Mouse (Mus musculus) erythroblast, embryonic 14.5 days (primary cell): ENCODE measurements around the gene Prr5. TPM values are rescaled to one million over a fixed set of nuclear protein-coding genes. Genes with fewer than 3 reads are reported as not detected.

Experiments
- H3K27me3 ChIP-seq: 2 replicates; pipeline ENCODE4 v1.6.1; 2012; ENCODE audit warnings: inconsistent platforms; ENCODE audit not compliant: control insufficient read depth
- H3K36me3 ChIP-seq: 2 replicates; pipeline ENCODE4 v1.6.1; 2012; ENCODE audit warnings: mild to moderate bottlenecking, inconsistent platforms; ENCODE audit not compliant: control insufficient read depth
- H3K4me1 ChIP-seq: 2 replicates; pipeline ENCODE4 v1.6.1; 2012; ENCODE audit warnings: inconsistent platforms; ENCODE audit not compliant: control insufficient read depth
- H3K4me3 ChIP-seq: replicated peaks from 2 replicates; pipeline ENCODE3; 2012; ENCODE audit warnings: moderate library complexity, mild to moderate bottlenecking, inconsistent platforms
- H3K9me3 ChIP-seq: 2 replicates; pipeline ENCODE4 v1.6.1; 2012; ENCODE audit warnings: low read length, inconsistent platforms, mixed read lengths; ENCODE audit not compliant: control insufficient read depth
- GATA1 ChIP-seq: IDR thresholded peaks from 2 replicates; pipeline ENCODE4 v1.6.1; 2012; ENCODE audit warnings: low read length, inconsistent platforms, mixed read lengths
- TAL1 ChIP-seq: IDR thresholded peaks from 3 replicates; pipeline ENCODE4 v1.6.1; 2012; ENCODE audit warnings: low read length, inconsistent platforms, mixed read lengths
- polyA plus RNA-seq: library from polyadenylated mRNA; stranded (reverse); fragments of >175 nt; gene quantifications from 2 replicates; pipeline ENCODE4 v1.2.3, GENCODE M21; 2012

Prr5 gene
- polyA plus RNA-seq, 1 experiment: 0.22 TPM

DNA sequence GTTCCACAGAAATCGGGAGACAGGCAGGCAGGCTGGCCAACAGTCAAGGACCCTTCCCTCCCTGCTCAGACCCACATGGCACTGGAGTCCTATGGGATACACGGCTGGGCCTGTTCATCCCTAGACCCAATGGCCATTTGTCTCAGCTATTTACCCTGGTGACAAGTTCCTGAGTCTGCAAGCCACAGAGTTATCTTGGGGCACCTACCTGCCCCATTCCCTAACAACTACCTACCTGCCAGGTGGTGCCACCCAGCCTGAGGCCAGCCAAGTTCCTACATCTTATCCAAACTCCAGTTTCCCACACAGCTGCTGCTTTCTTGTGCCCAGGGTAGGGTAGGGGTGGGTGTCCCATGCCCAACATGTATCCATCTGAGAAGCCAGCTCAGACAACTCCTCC, 28.8 kb downstream of the Prr5 start:
- H3K4me1 ChIP-seq: no peaks in the 10 kb centered on the region
- peaks cover 11% of the 10 kb centered on the region; the same call in 1 of the 2 replicates for H3K36me3 ChIP-seq
- TF ChIP-seq GATA1 (no peak), TAL1 (no peak)
- H3K9me3 ChIP-seq: no peaks in the 10 kb centered on the region
- no peaks in the 10 kb centered on the region for H3K27me3 ChIP-seq
- H3K4me3 ChIP-seq: no peak overlapping the region

DNA sequence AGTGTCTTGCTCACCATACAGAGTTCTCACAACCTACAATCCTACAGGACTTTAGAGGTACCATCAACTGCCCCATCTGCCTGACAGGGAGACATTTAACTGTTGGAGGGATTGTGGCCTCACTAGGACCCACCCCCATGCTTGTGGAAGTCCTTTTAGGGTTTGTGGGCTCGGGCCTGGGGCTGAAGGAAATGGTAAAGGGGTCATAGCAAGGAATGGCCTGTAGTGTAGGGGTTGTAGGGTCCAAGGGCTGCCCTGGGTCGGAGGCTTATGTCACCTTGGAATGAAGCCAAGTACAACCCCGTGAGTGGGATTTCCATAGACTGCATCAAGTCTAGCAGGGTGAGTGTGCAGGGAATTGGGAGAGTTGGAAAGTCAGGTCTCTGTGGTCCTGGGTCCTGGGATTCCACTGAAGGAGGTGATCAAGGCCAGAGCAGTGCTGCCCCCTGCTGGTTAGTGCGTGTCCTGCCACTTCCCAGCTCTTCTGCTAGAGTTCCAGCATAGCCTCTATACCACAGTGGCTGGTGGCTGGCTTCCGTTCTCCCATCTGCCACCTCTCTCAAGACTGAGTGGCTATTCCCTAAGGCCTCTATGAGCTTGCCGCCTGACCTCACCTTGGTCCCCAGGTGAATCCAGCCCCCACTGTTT, 30.9 kb downstream of the Prr5 start:
- H3K36me3 ChIP-seq: peaks cover 3% of the 10 kb centered on the region; the same call in 1 of the 2 replicates
- no peaks in the 10 kb centered on the region for H3K4me1 ChIP-seq
- no peaks in the 10 kb centered on the region for H3K9me3 ChIP-seq
- H3K27me3 ChIP-seq: no peaks in the 10 kb centered on the region
- H3K4me3 ChIP-seq: no peak overlapping the region
- TF ChIP-seq TAL1 (no peak), GATA1 (no peak)

DNA sequence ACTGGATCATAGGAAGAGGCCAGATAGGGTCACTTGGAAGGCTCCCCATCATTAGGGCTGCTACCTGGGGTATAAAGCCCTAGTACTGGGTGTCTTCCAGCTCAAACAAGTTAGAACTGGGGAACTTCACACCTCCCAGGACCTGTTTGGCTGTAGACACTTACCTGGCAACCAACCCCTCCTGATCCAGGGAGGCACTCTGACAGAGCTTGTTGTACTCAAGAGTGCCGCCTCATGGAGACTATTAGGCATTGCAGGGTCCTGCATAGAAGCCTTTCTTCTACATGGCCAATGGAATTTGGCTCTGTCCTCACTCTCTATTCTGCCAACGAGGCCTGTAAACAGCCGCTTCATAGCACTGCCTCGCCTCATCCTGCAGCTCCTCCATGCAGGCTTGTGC, 32.5 kb downstream of the Prr5 start:
- no peaks in the 10 kb centered on the region for H3K9me3 ChIP-seq
- H3K4me1 ChIP-seq: no peaks in the 10 kb centered on the region
- TF ChIP-seq GATA1: no peak
- peaks cover 3% of the 10 kb centered on the region; the same call in 1 of the 2 replicates for H3K36me3 ChIP-seq
- no peaks in the 10 kb centered on the region for H3K27me3 ChIP-seq
- no peak overlapping the region for H3K4me3 ChIP-seq

DNA sequence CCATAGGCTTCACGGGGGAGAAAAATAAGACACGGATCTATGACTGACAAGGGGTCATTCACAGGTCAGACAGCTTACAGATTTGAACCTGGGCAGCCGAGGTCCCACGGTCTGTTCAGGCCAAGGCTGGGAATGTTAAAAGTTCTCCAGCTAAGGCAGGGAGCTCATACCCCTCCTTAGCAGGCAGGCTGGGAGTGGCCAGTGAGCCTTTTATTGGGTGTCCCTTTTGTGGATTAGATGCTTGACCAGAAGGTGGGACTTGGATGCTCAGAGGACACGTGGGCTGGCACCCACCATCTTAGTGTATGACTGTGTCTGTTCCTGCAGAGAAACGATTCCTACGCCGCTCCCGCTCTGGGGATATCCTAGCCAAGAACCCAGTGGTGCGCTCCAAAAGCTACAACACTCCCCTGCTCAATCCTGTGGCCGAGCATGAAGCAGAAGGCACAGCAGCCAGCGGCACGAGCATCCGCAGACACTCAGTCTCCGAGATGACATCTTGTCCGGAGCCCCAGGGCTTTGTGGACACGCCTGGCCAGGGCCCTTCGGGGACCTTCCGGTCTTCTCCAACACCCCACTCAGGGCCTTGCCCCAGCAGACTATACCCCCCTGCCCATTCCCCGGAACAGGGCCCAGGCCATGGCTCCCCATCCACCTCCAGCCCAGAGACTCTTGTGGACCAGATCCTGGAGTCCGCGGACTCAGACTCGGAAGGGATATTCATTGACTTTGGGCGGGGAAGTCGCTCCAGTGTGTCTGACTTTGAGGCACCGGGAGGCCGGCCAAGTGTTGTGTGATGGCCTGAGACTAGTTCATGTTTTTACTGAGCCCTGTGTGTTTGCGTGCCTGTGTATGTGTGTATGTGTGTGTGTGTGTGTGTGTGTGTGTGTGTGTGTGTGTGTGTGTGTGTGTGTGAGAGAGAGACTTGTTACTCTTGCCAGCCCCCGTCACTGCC, 33.2 kb downstream of the Prr5 start:
- H3K36me3 ChIP-seq: peaks cover 3% of the 10 kb centered on the region; the same call in 1 of the 2 replicates
- no peak overlapping the region for H3K4me3 ChIP-seq
- TF ChIP-seq GATA1: no peak
- no peak for TF ChIP-seq TAL1
- no peaks in the 10 kb centered on the region for H3K27me3 ChIP-seq
- no peaks in the 10 kb centered on the region for H3K9me3 ChIP-seq
- no peaks in the 10 kb centered on the region for H3K4me1 ChIP-seq

DNA sequence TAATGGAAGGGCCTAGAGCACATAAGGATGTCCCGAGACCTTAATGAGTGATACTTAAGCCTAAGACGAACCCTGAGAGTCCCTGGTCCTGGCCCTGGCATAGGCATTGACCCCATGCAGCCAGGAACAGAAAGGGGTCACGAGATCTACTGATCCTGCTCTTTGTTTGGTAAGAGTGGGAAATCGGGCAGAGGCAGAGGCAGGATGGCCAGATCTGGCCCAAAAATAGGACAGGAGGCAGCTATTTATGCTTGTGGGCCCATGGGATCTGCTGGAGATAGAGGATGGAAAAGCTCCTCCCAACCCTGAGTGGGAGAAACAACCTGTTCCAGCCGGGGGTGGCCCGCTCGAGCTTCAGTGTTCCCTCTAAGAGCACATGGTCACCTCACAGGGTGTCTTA, 34.6 kb downstream of the Prr5 start:
- Histone ChIP-seq H3K4me1 (no peaks in the 10 kb centered on the region), H3K4me3 (no peak overlapping the region), H3K36me3 (peaks cover 3% of the 10 kb centered on the region; the same call in 1 of the 2 replicates), H3K27me3 (no peaks in the 10 kb centered on the region), H3K9me3 (no peaks in the 10 kb centered on the region)
- no peak for TF ChIP-seq GATA1
- no peak for TF ChIP-seq TAL1

DNA sequence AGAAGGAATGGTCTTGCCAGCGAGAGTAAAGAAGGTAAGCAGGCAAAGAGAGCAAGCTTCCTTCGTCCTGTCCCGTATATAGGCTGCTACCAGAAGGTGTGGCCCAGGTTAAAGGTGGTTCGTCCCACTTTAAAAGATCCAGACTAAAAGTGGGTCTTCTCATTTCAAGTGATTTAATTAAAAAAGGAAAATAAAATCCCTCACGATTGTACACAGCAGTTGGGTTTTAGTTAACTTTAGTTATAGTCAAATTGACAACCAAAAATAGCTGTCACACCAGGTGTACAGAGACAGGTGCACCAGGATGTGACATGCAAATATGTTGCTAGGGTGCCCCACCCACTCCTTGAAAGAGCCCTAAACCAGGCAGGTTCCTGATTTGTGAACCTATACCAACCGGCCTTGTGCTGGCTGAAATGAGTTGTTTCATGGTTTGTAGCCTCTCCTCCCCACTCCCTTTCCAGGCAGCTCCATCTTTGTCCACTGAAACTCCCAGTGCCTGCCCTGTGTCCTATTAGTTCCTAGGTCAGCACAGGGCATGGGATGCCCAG, 36.0 kb downstream of the Prr5 start:
- Histone ChIP-seq H3K4me3 (no peak overlapping the region), H3K36me3 (no peaks in the 10 kb centered on the region; the same call in 1 of the 2 replicates), H3K4me1 (no peaks in the 10 kb centered on the region), H3K27me3 (no peaks in the 10 kb centered on the region), H3K9me3 (no peaks in the 10 kb centered on the region)
- TF ChIP-seq GATA1 (no peak), TAL1 (no peak)

DNA sequence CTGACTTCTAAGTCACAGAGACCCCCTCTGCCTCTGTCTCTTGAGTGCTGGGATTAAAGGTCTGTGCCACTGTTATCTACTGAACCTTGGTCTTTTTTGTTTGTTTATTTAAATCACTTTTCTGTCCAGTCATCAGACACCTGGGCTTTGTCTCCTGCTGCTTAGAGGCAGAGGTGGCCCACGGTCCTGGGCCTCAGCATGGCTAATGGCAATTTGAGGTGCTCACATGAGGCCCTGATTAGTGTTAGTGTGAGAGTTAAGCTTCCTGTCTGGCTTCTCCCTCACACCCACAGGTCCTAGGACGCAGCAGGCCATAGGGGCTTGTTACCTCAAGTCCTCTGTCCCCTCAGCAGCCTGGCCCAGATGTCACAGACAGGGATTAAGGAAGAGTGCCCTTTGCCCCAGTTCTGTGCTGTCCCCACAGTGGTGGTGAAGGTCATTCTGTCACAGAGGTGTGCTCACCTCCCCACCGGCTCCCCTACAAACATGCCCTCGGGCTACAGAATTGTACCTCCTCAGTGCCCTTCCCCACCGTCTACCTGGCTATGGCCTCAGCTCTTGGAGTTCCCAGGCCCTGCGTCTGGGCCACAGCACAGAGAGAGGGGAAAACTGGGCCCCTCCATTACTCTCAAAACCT, 37.7 kb downstream of the Prr5 start:
- no peaks in the 10 kb centered on the region for H3K4me1 ChIP-seq

DNA sequence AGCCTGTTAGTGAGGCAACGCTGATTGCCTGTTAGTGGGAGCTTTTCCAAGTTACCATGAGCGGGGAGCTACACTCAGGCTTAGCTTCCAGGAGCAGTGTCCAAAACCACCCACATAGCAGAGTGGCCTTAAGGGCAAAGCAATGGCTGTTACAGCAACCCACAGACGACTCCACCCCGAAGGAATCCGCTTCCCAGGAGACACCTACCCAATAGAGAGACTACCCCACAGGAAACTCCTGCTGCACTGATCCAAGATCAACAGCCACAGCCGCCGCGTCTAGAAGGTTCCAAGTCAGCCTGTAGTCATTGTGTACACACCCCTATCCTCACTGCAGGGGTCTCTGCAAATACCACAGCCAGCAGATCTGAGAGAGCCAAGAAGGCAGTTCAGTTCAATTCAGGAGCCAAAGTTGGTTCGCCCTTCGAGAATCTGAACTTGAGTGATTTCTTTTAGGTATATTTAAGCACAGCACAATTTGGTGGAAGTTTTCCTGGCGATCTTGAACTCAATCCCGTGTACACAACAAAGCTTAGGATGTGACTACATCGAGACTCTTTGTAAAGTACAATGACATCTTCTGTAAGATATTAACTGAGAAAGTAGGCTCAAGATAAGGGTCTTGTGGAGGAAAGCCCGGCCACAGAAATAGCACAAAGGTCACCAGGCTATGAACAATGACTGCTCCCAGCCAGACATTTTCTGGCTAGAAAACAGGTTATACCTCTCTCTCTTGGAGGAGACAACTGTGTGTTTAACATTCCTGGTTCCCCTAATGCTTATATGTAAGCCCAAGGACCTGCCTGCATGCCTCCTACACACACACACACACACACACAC, 43.4 kb downstream of the Prr5 start:
- Histone ChIP-seq H3K4me1 (no peaks in the 10 kb centered on the region), H3K36me3 (no peaks in the 10 kb centered on the region), H3K27me3 (peaks cover 13% of the 10 kb centered on the region), H3K4me3 (no peak overlapping the region), H3K9me3 (no peaks in the 10 kb centered on the region)
- no peak for TF ChIP-seq TAL1
- TF ChIP-seq GATA1: no peak

More for the DNA sequence above, 37.7 kb downstream of the Prr5 start:
- Histone ChIP-seq H3K9me3 (no peaks in the 10 kb centered on the region), H3K36me3 (no peaks in the 10 kb centered on the region), H3K4me3 (no peak overlapping the region), H3K27me3 (no peaks in the 10 kb centered on the region)
- TF ChIP-seq GATA1 (no peak), TAL1 (no peak)
